ENCODE assay signal across 8 mouse cellular contexts in the genomic region with DNA sequence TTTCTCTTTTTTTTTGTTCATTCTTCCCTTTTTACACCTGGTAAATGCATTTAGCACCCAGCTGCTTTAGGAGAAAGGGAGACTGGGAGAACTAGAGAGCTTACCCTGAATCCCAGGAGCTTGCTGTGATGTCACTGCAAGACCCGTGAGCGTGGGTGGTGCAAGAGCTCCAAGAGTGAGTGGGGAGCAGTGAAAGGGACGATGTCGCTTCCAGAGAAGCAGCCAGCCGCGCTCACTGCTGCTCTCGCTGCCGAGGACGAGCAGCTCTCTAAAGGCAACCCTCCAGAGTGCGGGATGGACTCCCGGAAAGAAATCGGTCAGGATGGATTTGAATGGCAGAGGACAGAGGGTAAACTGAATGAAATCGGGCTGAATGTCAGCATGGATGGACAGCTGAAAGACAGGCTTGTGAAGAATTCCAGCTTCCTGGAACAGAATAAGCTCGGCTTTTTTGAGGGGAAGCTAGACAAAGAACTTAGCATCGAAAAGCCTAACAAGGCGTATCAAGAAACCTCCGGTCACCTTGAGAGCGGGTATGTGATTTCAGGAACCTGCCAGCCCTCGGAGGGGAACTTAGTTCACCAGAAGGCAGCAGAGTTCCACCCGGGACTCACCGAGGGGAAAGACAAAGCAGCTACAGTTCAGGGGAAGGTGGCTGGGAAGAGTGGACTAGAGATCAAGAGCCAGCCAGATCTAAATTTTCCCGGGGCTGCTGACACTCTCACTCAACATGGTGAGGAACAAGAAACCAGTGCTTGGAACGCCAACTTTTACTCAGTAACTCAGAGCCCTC.
DNase-seq lines count a peak whose midpoint lies in the region; ATAC-seq lines count a peak whose summit lies in the region.
"Had no signal": no experiment of that assay in that cellular context is flagged by ENCODE, and none has a peak within 500 bp of the region (broad histone marks: within the 10 kb centered on the region; RNA-seq: fewer than 3 reads in every experiment).

No protein-coding gene starts in this region.

- no peak for ATAC-seq in erythroid progenitor cell, adult 5-6 weeks (replicated peaks; ENCODE audit: low FRiP score, poor library complexity, severe bottlenecking)

- H3K4me1 ChIP-seq in embryonic facial prominence, embryonic 10.5 days: peaks cover 29% of the 10 kb centered on the region

- no peaks in the 10 kb centered on the region for H3K9me3 ChIP-seq in embryonic facial prominence, embryonic 10.5 days

- H3K27me3 ChIP-seq in embryonic facial prominence, embryonic 10.5 days (replicated peaks; ENCODE audit: low read depth, poor library complexity, severe bottlenecking): no peaks in the 10 kb centered on the region

- H3K4me3 ChIP-seq in embryonic facial prominence, embryonic 10.5 days: peak overlapping the region; percentile 43

- H3K27ac ChIP-seq in embryonic facial prominence, embryonic 10.5 days (replicated peaks): peak overlapping the region; percentile 72
- H3K27ac ChIP-seq: liver, embryonic 14.5 days had no signal

- H3K36me3 ChIP-seq in embryonic facial prominence, embryonic 10.5 days (replicated peaks): no peaks in the 10 kb centered on the region

- peak; percentile 82 for DNase-seq in cerebellum, adult 11-12 months
- peak; percentile 25 for DNase-seq in embryonic facial prominence, embryonic 10.5 days (ENCODE audit: low spot score)
- DNase-seq in heart, postnatal 10 days: peak; percentile 31 to 43
- peak; percentile 82 to 93 for DNase-seq in left cerebral cortex, postnatal 14 days (ENCODE audit: low spot score in 2 of 2)
- peak; percentile 80 to 88 for DNase-seq in right cerebral cortex, postnatal 36 days (ENCODE audit: low spot score in 2 of 2)
- DNase-seq in spleen, postnatal 10 days (ENCODE audit: low spot score in 2 of 2): no peak

- WGBS in embryonic facial prominence, embryonic 10.5 days: 27% methylated on average over 23 of the region's 23 CpGs

- intact Hi-C loops in heart, postnatal 10 days (cut with DNase I): no loop called here
- intact Hi-C loops in left cerebral cortex, postnatal 14 days (cut with DNase I): loop anchor here (5.0 kb wide), 2 partner anchors 65 to 120 kb away; a partner anchor contains a TSS

Comparison
In these comparisons a context has a peak if more than half of its experiments do, and no peak if none do; other contexts are left out.
1. DNase-seq: peak in cerebellum, adult 11-12 months (single experiment), embryonic facial prominence, embryonic 10.5 days (single experiment), heart, postnatal 10 days (2 of 2), left cerebral cortex, postnatal 14 days (2 of 2) and right cerebral cortex, postnatal 36 days (2 of 2); none in spleen, postnatal 10 days (0 of 2).